Mouse (Mus musculus) neural tube, embryonic 11.5 days (tissue): ENCODE data around the gene Tcaim. TPM values are rescaled to one million over a fixed set of nuclear protein-coding genes. Genes with fewer than 3 reads are reported as not detected.
"Not testable (repeated sequence)": the region's sequence is repeated elsewhere in the genome, so short reads cannot be mapped to it uniquely, and the experiment has no call there.

ENCODE experiments used
- ATAC-seq: fragments of 200-750 bp; cut with Nextera tagmentation; 2 replicates; pipeline ENCODE4 v1.8.0; 2017; ENCODE audit warnings: moderate number of reproducible peaks, mild to moderate bottlenecking, moderate TSS enrichment, moderate library complexity; ENCODE audit not compliant: insufficient read depth, low FRiP score, low TSS enrichment
- DNase-seq: peaks from one replicate; pipeline ENCODE4 v3.0.0-alpha.2; 2015; ENCODE audit warnings: low spot score
- H3K27ac ChIP-seq: fragments of 300-500 bp; sonication (generic); 2 replicates; pipeline ENCODE4 v1.5.1; 2014; ENCODE audit warnings: low read depth, mild to moderate bottlenecking, low read length
- H3K27me3 ChIP-seq: fragments of 300-500 bp; sonication (generic); 2 replicates; pipeline ENCODE4 v1.6.1; 2014; ENCODE audit warnings: mild to moderate bottlenecking, low read length, mixed read lengths; ENCODE audit not compliant: control insufficient read depth, insufficient read depth
- H3K36me3 ChIP-seq: fragments of 300-500 bp; sonication (generic); 2 replicates; pipeline ENCODE4 v1.6.1; 2014; ENCODE audit warnings: mild to moderate bottlenecking, low read length, moderate library complexity, mixed read lengths; ENCODE audit not compliant: control insufficient read depth, insufficient read depth
- H3K4me1 ChIP-seq: fragments of 300-500 bp; sonication (generic); 2 replicates; pipeline ENCODE4 v1.6.1; 2014; ENCODE audit warnings: low read length, mixed read lengths; ENCODE audit not compliant: control insufficient read depth, insufficient read depth
- H3K4me2 ChIP-seq: fragments of 300-500 bp; sonication (generic); 2 replicates; pipeline ENCODE4 v1.6.1; 2014; ENCODE audit warnings: low read depth, mild to moderate bottlenecking, moderate library complexity
- H3K4me3 ChIP-seq: fragments of 300-500 bp; sonication (generic); 2 replicates; pipeline ENCODE4 v1.5.1; 2014; ENCODE audit warnings: low read depth, low read length
- H3K9ac ChIP-seq: fragments of 300-500 bp; sonication (generic); 2 replicates; pipeline ENCODE4 v1.6.1; 2014; ENCODE audit warnings: mild to moderate bottlenecking, low read length
- H3K9me3 ChIP-seq: fragments of 300-500 bp; sonication (generic); 2 replicates; pipeline ENCODE4 v1.6.1; 2016; ENCODE audit warnings: low read length; ENCODE audit not compliant: control insufficient read depth
- WGBS: fragments of 180-500 bp; shearing (Covaris S2); extraction: QIAGEN DNeasy Blood & Tissue Kit; methylation state at CpG from one replicate; pipeline ENCODE4 v1.1.7; 2014; 5-methylcytosine and 5-hydroxymethylcytosine counted together
- polyA plus RNA-seq: library from polyadenylated mRNA; unstranded; fragments of >200 nt; fragmentation: Nextera tagmentation; extraction: Ambion mirVana; gene quantifications from 2 replicates; pipeline ENCODE4 v1.2.1, GENCODE M21; 2014

Gene Tcaim
- polyA plus RNA-seq, 1 experiment from 2014 or later: 6.1 TPM

DNA sequence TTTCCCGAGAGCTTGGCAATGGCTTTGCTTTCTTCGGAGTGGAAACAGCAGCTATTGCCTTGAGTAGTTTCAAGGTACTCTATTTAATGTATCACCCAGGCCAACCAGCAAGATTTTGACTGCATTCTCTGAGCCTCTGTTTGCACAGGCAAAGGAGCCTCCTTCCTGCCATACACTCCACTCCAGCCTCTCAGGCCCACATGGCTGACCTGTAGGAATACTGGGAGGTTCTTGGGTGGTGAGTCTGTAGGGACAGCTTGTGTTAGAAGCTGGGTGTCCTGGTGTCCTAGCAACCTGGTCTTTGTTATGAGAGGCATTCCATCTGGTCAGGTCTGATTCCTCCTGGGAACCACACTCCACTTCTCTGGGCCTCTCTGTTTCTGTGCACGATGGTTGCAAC lies 38.4 kb downstream of the Tcaim start, which contains the start of gene Gm35549:
Gene Gm35549 (minus strand): TSS at position 276 of the 400 bp plus-strand sequence.
- no peaks in the 10 kb centered on the region for H3K36me3 ChIP-seq
- no peak for ATAC-seq
- H3K9ac ChIP-seq: no peak within 1 kb of the TSS
- no peak within 1 kb of the TSS for H3K27ac ChIP-seq
- no peaks in the 10 kb centered on the region for H3K27me3 ChIP-seq
- 83% methylated on average over 3 of the region's 3 CpGs for WGBS
- DNase-seq: no peak
- no peaks in the 10 kb centered on the region for H3K4me1 ChIP-seq
- H3K4me3 ChIP-seq: no peak within 1 kb of the TSS
- H3K4me2 ChIP-seq: no peak within 1 kb of the TSS
- no peaks in the 10 kb centered on the region for H3K9me3 ChIP-seq

DNA sequence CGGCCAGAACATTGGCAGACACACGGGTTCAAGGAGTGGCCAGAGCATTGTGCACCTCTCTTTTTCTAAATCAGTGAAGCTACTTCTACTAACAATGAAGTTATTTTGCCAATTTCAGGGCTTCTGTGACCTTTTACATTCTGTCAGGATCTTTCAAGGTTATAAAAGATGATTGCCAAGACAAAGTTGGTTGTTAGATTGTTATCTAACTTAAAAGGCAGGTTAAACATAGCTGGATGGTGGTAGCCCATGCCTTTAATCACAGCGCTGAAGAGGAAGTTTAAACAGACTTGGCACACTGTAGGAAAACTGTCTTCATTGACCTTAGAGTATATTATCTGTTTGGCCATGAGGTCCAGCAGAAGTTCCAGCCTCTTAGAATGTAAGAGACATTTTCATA lies 40.3 kb downstream of the Tcaim start:
- Histone ChIP-seq H3K4me3 (no peak overlapping the region), H3K4me1 (no peaks in the 10 kb centered on the region), H3K9ac (no peak overlapping the region), H3K36me3 (peaks cover 9% of the 10 kb centered on the region), H3K27ac (no peak overlapping the region), H3K27me3 (no peaks in the 10 kb centered on the region), H3K4me2 (no peak overlapping the region), H3K9me3 (no peaks in the 10 kb centered on the region)
- WGBS: 88% methylated on average over 3 of the region's 3 CpGs
- DNase-seq (no peak), ATAC-seq (no peak)

DNA sequence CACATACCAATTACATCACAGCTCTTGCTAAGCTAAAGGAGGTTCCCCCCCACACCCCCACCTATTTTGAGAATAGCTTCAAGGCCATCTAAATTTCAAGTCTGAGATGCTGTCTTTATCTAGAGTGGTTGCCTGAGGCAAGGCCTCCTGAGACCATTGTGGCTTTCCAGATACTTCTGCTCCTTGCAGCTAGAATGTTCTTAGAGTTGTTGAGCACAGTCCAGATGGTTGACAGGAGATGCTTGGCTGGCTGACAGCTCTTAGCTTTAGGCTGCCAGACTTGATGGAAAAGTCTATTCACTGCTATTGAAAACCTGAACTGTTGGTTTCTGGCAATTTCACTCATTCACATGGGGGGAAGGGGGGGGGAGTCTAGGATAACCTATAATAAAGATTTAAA lies 40.8 kb downstream of the Tcaim start:
- no peak for ATAC-seq
- no peak overlapping the region for H3K4me3 ChIP-seq
- no peaks in the 10 kb centered on the region for H3K27me3 ChIP-seq

DNA sequence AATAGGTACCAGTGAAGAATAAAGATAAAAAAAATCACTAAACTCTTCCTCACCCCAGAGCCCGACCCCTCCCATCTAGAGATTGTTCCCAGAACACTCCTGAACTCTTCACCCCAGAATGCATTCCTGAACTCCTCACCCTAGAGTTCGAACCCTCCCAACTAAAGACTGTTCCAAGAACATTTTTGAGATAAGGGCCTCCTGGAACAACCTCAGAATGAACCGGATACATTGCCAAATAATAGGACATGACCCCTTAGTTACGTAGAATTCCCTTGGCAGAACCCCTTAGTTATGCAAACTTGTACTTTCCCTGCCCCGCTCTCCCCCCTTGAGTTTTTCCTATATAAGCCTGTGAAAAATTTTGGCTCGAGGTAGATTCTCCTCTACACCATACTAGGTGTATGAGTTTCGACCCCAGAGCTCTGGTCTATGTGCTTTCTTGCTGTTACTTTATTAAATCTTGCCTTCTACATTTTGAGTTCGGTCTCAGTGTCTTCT lies 42.5 kb downstream of the Tcaim start:
- not testable (repeated sequence) for H3K4me3 ChIP-seq, ATAC-seq, H3K9ac ChIP-seq, H3K4me1 ChIP-seq, H3K27ac ChIP-seq, H3K27me3 ChIP-seq, DNase-seq, H3K4me2 ChIP-seq, H3K9me3 ChIP-seq
- 94% methylated on average over 7 of the region's 8 CpGs for WGBS
- H3K36me3 ChIP-seq: peaks cover 19% of the 10 kb centered on the region

More for the DNA sequence above, 40.8 kb downstream of the Tcaim start:
- H3K36me3 ChIP-seq: peaks cover 11% of the 10 kb centered on the region
- no peaks in the 10 kb centered on the region for H3K9me3 ChIP-seq
- H3K4me1 ChIP-seq: no peaks in the 10 kb centered on the region
- H3K4me2 ChIP-seq: no peak overlapping the region
- H3K27ac ChIP-seq: no peak overlapping the region
- DNase-seq: no peak
- H3K9ac ChIP-seq: no peak overlapping the region

DNA sequence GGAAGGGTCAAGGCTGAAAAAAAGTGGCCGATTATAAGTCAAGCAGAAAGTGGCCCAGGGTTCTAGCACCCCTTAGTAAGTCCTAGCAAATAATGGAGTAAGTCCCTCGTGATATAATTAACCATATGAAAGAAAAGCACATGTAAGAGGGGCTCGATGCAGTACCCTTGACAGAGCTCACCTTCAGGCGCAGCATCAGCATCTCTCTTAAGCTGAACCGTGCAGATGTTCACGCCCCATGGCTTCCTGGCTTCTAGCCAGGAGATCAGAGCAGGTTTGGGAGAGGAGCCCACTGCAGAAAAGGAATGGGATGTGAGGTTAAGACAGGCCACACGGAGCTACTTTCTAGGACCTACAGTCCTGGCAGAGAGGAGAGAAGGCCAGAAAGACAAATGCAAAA lies 49.2 kb downstream of the Tcaim start:
- WGBS: 96% methylated on average over 7 of the region's 7 CpGs
- H3K4me1 ChIP-seq: no peaks in the 10 kb centered on the region
- H3K27me3 ChIP-seq: no peaks in the 10 kb centered on the region
- no peak overlapping the region for H3K4me2 ChIP-seq
- ATAC-seq: no peak
- no peak for DNase-seq
- H3K36me3 ChIP-seq: peaks cover 64% of the 10 kb centered on the region
- H3K4me3 ChIP-seq: no peak overlapping the region
- H3K9ac ChIP-seq: no peak overlapping the region
- H3K27ac ChIP-seq: no peak overlapping the region
- no peaks in the 10 kb centered on the region for H3K9me3 ChIP-seq

DNA sequence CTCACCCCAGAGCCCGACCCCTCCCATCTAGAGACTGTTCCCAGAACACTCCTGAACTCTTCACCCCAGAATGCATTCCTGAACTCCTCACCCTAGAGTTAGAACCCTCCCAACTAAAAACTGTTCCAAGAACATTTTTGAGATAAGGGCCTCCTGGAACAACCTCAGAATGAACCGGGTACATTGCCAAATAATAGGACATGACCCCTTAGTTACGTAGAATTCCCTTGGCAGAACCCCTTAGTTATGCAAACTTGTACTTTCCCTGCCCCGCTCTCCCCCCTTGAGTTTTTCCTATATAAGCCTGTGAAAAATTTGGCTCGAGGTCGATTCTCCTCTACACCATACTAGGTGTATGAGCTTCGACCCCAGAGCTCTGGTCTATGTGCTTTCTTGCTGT lies 49.8 kb downstream of the Tcaim start:
- H3K4me3 ChIP-seq, H3K27me3 ChIP-seq, DNase-seq, ATAC-seq, H3K9ac ChIP-seq, H3K4me2 ChIP-seq, H3K27ac ChIP-seq, H3K4me1 ChIP-seq, H3K9me3 ChIP-seq: not testable (repeated sequence)
- peaks cover 66% of the 10 kb centered on the region for H3K36me3 ChIP-seq
- 97% methylated on average over 2 of the region's 7 CpGs for WGBS

DNA sequence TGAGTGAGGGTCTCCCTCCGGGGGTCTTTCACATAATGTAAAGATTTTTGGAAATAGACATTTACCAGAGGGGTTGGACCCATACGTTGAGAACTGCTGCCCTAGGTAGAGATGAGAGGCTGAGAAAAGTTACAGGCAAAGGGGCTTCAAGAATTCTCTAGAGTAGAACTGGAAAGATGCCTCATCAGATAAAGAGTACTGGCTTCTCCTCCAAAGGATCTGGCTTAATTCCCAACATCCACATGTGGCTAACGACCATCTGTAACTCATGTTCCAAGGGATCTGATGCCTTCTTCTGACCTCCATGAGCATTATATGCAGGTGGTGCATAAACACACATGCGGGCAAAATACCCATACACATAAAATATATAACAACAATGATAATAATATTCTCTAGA lies 50.3 kb downstream of the Tcaim start:
- H3K4me1 ChIP-seq: no peaks in the 10 kb centered on the region
- 97% methylated on average over 4 of the region's 4 CpGs for WGBS
- ATAC-seq: no peak

DNA sequence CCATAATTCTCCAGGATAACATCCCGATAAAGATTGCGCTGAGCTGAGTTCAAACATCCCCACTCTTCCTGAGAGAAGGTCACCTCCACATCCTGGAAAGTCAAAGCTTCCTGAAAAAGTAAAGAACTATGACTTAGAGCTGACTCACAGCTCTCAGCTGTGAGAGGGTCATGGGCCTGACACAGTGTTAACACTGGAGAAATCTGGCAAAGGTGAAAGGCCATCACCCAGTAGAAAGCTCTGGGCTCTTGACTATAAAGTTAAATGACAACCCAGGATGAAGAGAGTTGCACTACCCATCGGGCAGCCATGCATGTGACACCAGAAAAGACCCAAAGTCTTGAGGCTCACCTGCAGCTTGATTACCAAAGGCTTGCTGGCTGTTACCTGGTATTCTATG lies 51.4 kb downstream of the Tcaim start:
- ATAC-seq (no peak), DNase-seq (no peak)
- Histone ChIP-seq H3K4me1 (no peaks in the 10 kb centered on the region), H3K9ac (no peak overlapping the region), H3K27ac (no peak overlapping the region), H3K4me3 (no peak overlapping the region), H3K36me3 (peaks cover 73% of the 10 kb centered on the region), H3K27me3 (no peaks in the 10 kb centered on the region), H3K4me2 (no peak overlapping the region), H3K9me3 (peaks cover 3% of the 10 kb centered on the region; the same call in 1 of the 2 replicates)
- WGBS: 99% methylated on average over 3 of the region's 3 CpGs

More for the DNA sequence above, 50.3 kb downstream of the Tcaim start:
- H3K9me3 ChIP-seq: no peaks in the 10 kb centered on the region; the same call in 1 of the 2 replicates
- peaks cover 66% of the 10 kb centered on the region for H3K36me3 ChIP-seq
- H3K4me2 ChIP-seq: no peak overlapping the region
- no peak for DNase-seq
- H3K4me3 ChIP-seq: no peak overlapping the region
- H3K9ac ChIP-seq: no peak overlapping the region
- H3K27me3 ChIP-seq: no peaks in the 10 kb centered on the region
- H3K27ac ChIP-seq: no peak overlapping the region

DNA sequence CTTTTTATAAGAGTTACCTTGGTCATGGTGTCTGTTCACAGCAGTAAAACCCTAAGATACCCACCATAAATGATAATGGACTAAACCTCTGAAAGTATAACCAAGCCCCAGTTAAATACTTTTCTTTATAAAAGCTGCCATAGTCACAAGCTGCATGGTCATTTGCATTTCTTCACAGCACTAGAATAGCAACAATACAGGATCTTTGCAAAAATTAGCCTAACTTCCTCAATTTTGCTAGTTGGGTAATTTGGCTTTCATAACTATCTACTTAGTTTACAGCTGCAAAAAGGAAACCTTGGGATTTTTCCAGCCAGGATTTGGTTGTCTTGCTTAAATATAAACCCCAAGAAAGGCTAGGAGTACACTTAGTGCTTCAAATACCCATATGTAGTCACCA lies 55.4 kb downstream of the Tcaim start:
- peaks cover 7% of the 10 kb centered on the region; the same call in 1 of the 2 replicates for H3K4me1 ChIP-seq
- no peak overlapping the region for H3K4me2 ChIP-seq
- H3K9ac ChIP-seq: no peak overlapping the region
- peaks cover 3% of the 10 kb centered on the region; the same call in 1 of the 2 replicates for H3K9me3 ChIP-seq
- DNase-seq (no peak), ATAC-seq (no peak)
- no peak overlapping the region for H3K4me3 ChIP-seq
- H3K27me3 ChIP-seq: no peaks in the 10 kb centered on the region
- H3K27ac ChIP-seq: no peak overlapping the region
- H3K36me3 ChIP-seq: peaks cover 51% of the 10 kb centered on the region
